Mouse (Mus musculus): ENCODE data around the gene Gpc4. TPM values are rescaled to one million over a fixed set of nuclear protein-coding genes. Genes with fewer than 3 reads are reported as not detected.

The Gpc4 gene
- polyA plus RNA-seq, 1 experiment from 2014 or later: 10.3 TPM

DNA sequence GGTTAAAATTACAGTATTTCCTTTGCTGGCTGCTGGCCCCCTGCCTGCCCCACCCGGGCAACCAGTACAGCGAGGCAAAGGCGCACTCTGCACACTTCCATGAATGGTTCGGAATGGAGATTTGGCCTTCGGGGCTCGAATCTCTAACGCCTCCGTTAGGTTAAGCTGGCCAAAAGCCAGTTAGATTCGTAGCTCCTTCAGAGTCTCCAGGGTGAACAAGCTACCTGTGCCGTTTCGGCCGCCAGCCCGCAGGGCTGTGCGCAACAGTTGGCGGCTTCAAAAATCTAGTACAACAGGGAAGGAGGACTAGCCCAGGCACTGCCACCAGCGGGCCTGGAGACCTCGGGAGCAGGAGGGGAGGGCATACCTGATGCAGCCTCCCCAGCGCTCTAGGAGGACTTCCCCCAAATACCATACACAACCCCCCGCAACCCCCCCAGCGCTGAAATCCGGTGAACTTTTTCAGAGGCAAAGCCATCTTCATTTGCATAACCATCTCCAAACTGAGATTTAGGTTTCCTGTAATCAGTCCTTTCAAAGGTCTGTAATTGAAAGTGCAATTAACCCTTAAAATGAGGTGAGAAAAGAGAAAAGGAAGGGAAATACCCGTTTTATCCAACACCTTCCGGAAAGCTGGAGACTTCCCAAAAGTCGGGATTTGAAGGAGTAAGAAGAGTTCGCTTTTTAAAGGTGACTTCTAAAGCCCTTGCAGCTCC, 1.5 kb downstream of the Gpc4 start:
- peak overlapping the region; percentile 49 for H3K9ac ChIP-seq
- 12% methylated on average over 25 of the region's 25 CpGs for WGBS

DNA sequence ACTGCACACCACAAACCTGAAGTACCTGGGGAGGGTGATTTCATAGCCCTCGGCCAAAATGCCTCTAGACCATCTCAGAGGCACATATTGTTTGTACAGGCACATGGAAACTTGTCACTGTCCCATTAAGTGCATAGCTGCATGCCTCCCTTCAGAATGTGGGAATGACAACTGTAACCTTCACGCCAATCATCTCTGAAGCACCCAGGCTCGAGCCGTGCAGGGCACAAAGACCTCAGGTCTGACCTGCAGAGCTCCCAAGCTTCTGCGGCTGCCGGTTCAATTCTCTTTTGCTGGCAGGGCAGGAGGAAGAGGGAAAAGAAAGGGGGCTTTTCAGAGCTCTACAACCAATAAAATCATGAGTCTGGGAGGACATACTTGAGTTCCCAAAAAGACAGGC, 2.3 kb downstream of the Gpc4 start:
- ATAC-seq (ENCODE audit: low FRiP score): no peak
- Histone ChIP-seq H3K4me3 (peak overlapping the region; percentile 51), H3K4me2 (peak overlapping the region; percentile 73), H3K9ac (no peak overlapping the region), H3K36me3 (no peaks in the 10 kb centered on the region), H3K4me1 (replicated peaks) (peaks cover 9% of the 10 kb centered on the region), H3K9me3 (no peaks in the 10 kb centered on the region), H3K27ac (no peak overlapping the region), H3K27me3 (peaks cover 21% of the 10 kb centered on the region)
- WGBS: 21% methylated on average over 6 of the region's 6 CpGs

More for the DNA sequence above, 1.5 kb downstream of the Gpc4 start:
- no peaks in the 10 kb centered on the region for H3K36me3 ChIP-seq
- peaks cover 9% of the 10 kb centered on the region for H3K4me1 ChIP-seq (replicated peaks)
- no peak overlapping the region for H3K27ac ChIP-seq
- H3K4me3 ChIP-seq: peak overlapping the region; percentile 51
- peak overlapping the region; percentile 73 for H3K4me2 ChIP-seq
- H3K9me3 ChIP-seq: no peaks in the 10 kb centered on the region
- no peak for ATAC-seq (ENCODE audit: low FRiP score)
- peaks cover 21% of the 10 kb centered on the region for H3K27me3 ChIP-seq

DNA sequence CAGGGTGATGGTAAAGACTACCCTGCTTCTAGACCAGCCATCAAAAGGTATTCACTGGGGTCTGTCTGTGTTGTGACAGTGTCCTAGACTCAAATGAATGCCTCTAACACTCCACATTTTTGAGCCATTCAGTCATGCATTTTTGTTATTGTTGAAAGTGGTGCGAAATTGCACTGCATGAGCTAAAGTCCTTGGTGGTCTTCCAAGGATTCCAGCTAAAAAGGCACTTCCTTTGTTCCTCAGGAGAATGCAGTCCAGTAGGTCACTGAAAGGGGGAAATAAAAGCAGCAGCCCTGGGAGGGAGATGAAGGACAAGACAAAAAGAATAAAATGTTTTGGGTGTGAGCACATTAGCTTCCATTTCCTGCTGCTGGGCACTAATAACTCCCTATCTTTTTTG, 2.8 kb downstream of the Gpc4 start:
- H3K9ac ChIP-seq: no peak overlapping the region
- no peaks in the 10 kb centered on the region for H3K36me3 ChIP-seq
- no peak for ATAC-seq (ENCODE audit: low FRiP score)
- peaks cover 21% of the 10 kb centered on the region for H3K27me3 ChIP-seq
- no peak overlapping the region for H3K4me3 ChIP-seq
- no peaks in the 10 kb centered on the region for H3K9me3 ChIP-seq
- H3K4me2 ChIP-seq: no peak overlapping the region
- H3K4me1 ChIP-seq (replicated peaks): peaks cover 9% of the 10 kb centered on the region
- 37% methylated on average over 1 of the region's 1 CpGs for WGBS
- no peak overlapping the region for H3K27ac ChIP-seq

DNA sequence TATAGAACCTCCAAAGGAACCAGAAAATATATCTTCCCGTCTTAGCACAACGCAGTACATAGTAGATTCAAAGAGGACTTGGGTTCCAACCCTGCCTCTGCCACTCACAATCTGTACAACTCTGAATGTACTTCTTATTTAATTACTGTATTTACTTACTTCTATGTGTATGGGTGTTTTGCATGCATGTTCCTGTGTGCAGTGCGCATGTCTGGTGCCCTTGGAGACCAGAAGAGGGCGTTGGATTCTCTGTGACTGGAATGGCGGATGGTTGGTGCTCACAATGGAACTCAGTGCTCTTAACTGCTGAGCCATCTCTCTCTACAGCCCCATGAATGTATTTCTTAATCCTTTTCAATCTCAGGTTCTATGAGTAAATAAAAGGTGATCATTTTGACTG, 5.4 kb downstream of the Gpc4 start:
- peaks cover 9% of the 10 kb centered on the region for H3K4me1 ChIP-seq (replicated peaks)
- H3K36me3 ChIP-seq: no peaks in the 10 kb centered on the region
- no peak overlapping the region for H3K4me2 ChIP-seq
- no peak for ATAC-seq (ENCODE audit: low FRiP score)
- H3K27ac ChIP-seq: no peak overlapping the region
- no peak overlapping the region for H3K9ac ChIP-seq
- H3K9me3 ChIP-seq: no peaks in the 10 kb centered on the region
- peaks cover 20% of the 10 kb centered on the region for H3K27me3 ChIP-seq
- no peak overlapping the region for H3K4me3 ChIP-seq
- WGBS: 86% methylated on average over 5 of the region's 5 CpGs

DNA sequence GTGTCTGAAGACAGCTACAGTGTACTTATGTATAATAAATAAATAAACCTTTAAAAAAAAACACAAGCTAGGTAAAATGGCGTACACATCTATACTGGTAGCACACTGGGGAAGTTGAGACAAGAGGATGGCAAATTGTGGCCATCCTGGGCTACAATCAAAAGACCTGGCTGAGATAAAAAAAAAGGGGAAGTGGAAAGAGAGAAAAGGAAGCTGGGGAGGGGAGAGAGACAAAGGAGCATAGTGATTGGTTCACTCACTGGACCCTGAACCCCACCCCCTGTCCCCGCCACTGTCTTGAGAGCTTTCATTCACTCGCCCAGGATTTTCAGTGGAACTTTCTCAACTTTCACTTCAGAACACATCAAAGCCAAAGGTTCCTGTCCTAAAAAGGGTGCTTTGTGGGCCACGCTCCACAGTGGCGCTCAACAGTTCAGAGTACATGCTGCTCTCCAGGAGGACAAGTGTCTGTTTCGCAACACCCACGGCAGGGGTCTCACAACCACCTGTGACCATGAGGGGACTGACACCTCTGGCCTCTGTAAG, 9.6 kb downstream of the Gpc4 start:
- Histone ChIP-seq H3K9ac (no peak overlapping the region), H3K36me3 (no peaks in the 10 kb centered on the region), H3K27me3 (no peaks in the 10 kb centered on the region), H3K4me1 (replicated peaks) (no peaks in the 10 kb centered on the region), H3K4me2 (no peak overlapping the region), H3K27ac (no peak overlapping the region), H3K4me3 (no peak overlapping the region), H3K9me3 (no peaks in the 10 kb centered on the region)
- ATAC-seq (ENCODE audit: low FRiP score): no peak
- 94% methylated on average over 7 of the region's 7 CpGs for WGBS

DNA sequence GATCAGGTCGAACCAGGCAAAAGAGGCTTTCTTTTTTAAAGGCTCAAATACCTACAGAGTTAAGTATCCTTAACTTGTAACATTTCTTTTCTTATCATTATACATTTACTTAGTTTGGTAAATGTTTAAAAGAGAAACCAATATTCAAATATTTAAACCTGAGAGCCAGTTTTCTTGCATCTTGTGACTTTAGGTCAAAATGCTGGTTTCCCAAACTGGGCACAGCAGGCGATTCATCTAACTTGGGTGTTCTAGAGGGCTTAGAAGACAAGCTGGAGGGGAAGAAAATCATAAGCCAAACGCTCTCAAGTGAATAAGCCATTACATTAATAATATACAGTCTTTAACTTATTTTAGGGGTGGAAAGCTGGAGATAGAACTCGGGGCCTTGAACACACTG, 10.2 kb downstream of the Gpc4 start:
- WGBS: 83% methylated on average over 4 of the region's 4 CpGs
- Histone ChIP-seq H3K4me2 (no peak overlapping the region), H3K36me3 (no peaks in the 10 kb centered on the region), H3K9ac (no peak overlapping the region), H3K4me1 (replicated peaks) (no peaks in the 10 kb centered on the region), H3K9me3 (no peaks in the 10 kb centered on the region), H3K27me3 (no peaks in the 10 kb centered on the region), H3K27ac (no peak overlapping the region), H3K4me3 (no peak overlapping the region)
- ATAC-seq (ENCODE audit: low FRiP score): no peak

DNA sequence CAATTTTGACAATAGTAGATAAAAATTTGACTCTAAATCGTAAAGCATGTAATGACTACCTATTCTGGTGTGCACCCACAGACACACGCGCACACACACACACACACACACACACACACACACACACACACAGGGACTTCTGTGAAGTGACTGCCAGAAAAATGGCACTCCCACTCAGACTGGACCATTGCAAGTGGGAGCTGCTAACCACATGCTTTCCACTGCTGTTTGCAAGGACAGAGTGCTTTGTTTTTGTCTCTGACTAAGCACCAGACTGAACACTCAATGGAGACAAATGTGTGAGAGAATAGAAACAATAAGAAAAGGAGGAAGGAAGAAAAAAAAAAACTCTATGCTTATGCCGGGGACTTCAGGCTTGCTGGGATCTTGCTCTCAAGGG, 11.6 kb downstream of the Gpc4 start:
- H3K9me3 ChIP-seq: no peaks in the 10 kb centered on the region
- no peak for ATAC-seq (ENCODE audit: low FRiP score)
- H3K36me3 ChIP-seq: no peaks in the 10 kb centered on the region
- H3K9ac ChIP-seq: no peak overlapping the region
- no peaks in the 10 kb centered on the region for H3K4me1 ChIP-seq (replicated peaks)
- WGBS: 73% methylated on average over 4 of the region's 4 CpGs
- no peak overlapping the region for H3K4me2 ChIP-seq
- H3K27ac ChIP-seq: no peak overlapping the region
- H3K4me3 ChIP-seq: no peak overlapping the region
- no peaks in the 10 kb centered on the region for H3K27me3 ChIP-seq

DNA sequence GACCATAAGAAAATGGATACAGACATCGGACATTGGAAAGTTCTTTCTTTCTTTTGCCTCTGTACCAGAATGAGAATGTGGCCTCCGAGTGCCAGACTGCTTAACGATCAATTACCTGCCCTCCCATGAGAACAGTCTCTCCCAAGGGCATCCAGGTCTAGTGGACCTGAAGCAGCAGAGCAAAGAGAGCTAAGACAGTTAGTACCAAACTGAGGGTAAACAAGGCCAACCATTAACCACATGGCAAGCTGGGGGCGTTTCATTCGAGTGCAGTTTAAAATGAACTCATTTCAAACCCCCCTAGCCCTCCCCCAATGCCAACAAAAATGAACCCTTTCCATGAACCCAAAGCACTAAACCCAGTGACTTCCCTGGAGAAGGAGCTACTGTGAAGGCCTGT, 12.1 kb downstream of the Gpc4 start:
- Histone ChIP-seq H3K4me1 (replicated peaks) (no peaks in the 10 kb centered on the region), H3K27ac (no peak overlapping the region), H3K9me3 (no peaks in the 10 kb centered on the region), H3K4me2 (no peak overlapping the region), H3K27me3 (no peaks in the 10 kb centered on the region), H3K36me3 (no peaks in the 10 kb centered on the region), H3K9ac (no peak overlapping the region), H3K4me3 (no peak overlapping the region)
- no peak for ATAC-seq (ENCODE audit: low FRiP score)
- 90% methylated on average over 5 of the region's 5 CpGs for WGBS

DNA sequence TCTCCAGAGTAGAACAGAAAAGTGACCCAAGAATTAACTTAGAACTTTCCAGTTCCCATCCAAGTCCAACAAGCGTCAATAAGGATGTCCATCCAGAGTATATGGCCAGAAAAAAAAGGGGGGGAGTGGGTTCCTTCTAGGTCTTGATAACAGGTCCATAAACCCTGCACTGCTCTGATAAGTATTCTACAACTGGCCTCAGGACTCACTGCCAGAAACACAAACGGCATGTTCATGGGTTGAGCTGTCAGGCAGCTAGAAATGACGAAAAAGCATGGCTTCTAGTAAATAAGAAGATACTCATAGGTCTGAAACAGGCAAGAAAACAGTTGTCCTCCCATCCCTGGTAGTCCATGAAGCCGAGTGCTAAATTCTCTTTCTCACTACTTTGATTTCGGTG, 13.5 kb downstream of the Gpc4 start:
- H3K36me3 ChIP-seq: no peaks in the 10 kb centered on the region

DNA sequence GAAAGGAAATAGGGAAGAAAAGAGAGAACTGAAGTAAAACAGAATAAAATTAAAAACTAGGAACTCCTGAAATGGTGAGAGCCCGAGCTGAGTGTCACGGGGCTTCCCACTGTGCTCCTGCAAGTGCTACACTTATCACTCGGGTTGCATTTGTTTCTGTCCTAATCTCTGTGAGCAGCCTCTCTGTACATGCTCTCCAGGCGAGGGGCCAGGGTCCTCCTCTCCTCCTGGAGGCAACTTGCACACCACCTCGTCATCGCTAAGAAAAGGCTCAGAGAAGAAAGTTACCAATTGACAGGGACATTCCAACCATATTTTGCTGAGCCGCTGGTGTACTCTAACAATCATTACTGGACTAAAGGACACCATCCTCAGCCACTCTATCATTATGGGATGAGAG, 14.0 kb downstream of the Gpc4 start:
- no peak overlapping the region for H3K9ac ChIP-seq
- H3K4me3 ChIP-seq: no peak overlapping the region
- H3K27me3 ChIP-seq: no peaks in the 10 kb centered on the region
- ATAC-seq (ENCODE audit: low FRiP score): no peak
- H3K36me3 ChIP-seq: no peaks in the 10 kb centered on the region
- no peaks in the 10 kb centered on the region for H3K4me1 ChIP-seq (replicated peaks)
- H3K27ac ChIP-seq: no peak overlapping the region
- H3K9me3 ChIP-seq: no peaks in the 10 kb centered on the region
- H3K4me2 ChIP-seq: no peak overlapping the region
- 67% methylated on average over 7 of the region's 7 CpGs for WGBS

More for the DNA sequence above, 13.5 kb downstream of the Gpc4 start:
- WGBS: 92% methylated on average over 5 of the region's 5 CpGs
- H3K4me3 ChIP-seq: no peak overlapping the region
- no peak overlapping the region for H3K27ac ChIP-seq
- H3K4me1 ChIP-seq (replicated peaks): no peaks in the 10 kb centered on the region
- H3K9ac ChIP-seq: no peak overlapping the region
- ATAC-seq (ENCODE audit: low FRiP score): no peak
- H3K27me3 ChIP-seq: no peaks in the 10 kb centered on the region
- no peaks in the 10 kb centered on the region for H3K9me3 ChIP-seq
- no peak overlapping the region for H3K4me2 ChIP-seq

DNA sequence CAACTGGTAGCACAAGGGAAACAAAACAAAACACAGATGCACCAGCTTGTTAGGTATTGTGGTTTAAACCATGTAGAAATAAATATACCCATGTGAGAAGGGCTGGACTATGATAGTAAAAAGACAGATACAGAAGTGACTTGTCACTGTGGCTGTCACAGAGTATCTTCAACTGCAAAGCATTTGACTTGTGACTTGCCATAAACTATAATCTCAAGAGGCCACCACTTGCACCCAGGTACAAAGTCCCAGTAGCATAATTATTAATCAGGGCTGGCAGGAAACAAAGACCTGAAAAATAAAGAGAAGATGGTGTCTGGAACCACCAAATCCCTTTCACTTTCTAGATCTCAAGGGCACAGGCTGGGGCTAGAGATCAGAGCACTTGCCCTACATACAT, 19.5 kb downstream of the Gpc4 start:
- Histone ChIP-seq H3K9me3 (no peaks in the 10 kb centered on the region), H3K4me3 (no peak overlapping the region), H3K27ac (no peak overlapping the region), H3K36me3 (no peaks in the 10 kb centered on the region), H3K9ac (no peak overlapping the region), H3K27me3 (no peaks in the 10 kb centered on the region), H3K4me1 (replicated peaks) (no peaks in the 10 kb centered on the region), H3K4me2 (no peak overlapping the region)
- ATAC-seq (ENCODE audit: low FRiP score): no peak

DNA sequence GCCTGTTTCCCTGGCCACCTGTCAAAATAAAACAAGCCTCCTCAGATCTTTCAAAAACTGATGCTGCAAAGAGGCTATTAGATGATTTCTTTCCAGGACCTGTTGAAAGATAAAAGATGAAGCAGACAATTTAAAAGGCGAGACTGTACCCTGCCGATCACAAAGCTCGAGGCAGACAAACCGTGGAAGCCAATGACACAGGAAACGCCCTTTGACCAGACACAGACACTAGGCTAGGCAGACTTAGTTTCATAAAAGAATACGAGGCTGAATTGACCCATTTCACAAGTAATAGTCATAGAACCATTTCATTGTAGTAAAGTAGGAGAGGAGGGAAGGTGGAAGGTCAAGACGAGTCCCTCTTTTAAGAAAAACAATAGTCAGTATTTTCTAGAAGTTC, 20.6 kb downstream of the Gpc4 start:
- no peak overlapping the region for H3K9ac ChIP-seq
- H3K27ac ChIP-seq: no peak overlapping the region
- H3K4me1 ChIP-seq (replicated peaks): no peaks in the 10 kb centered on the region
- H3K9me3 ChIP-seq: no peaks in the 10 kb centered on the region
- ATAC-seq (ENCODE audit: low FRiP score): no peak
- H3K4me3 ChIP-seq: no peak overlapping the region
- no peaks in the 10 kb centered on the region for H3K36me3 ChIP-seq
- WGBS: 49% methylated on average over 7 of the region's 7 CpGs
- no peak overlapping the region for H3K4me2 ChIP-seq
- no peaks in the 10 kb centered on the region for H3K27me3 ChIP-seq

DNA sequence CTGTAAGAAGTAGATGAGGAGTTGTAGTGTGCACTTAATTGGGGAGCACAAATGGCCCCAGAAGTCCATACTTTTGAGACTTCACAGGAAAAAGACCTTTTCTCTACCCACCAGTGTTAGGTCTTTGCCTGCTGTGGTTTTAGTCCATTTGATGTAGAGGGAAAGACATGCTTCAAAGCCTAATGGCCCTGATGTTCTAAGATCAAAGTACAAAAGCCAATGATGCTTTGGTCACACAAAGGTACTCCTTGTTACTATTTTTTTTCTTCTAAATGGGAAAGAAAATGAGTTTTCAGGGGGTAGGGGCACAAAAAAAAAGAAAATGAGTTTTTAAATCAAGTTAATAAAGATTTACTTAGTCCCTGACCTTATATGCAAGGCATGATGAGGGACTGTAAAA, 24.7 kb downstream of the Gpc4 start:
- Histone ChIP-seq H3K9me3 (no peaks in the 10 kb centered on the region), H3K4me1 (replicated peaks) (no peaks in the 10 kb centered on the region), H3K9ac (no peak overlapping the region), H3K27ac (no peak overlapping the region), H3K36me3 (no peaks in the 10 kb centered on the region), H3K4me3 (no peak overlapping the region), H3K4me2 (no peak overlapping the region), H3K27me3 (no peaks in the 10 kb centered on the region)
- no peak for ATAC-seq (ENCODE audit: low FRiP score)

Data from hindbrain, embryonic 13.5 days (tissue).